12 mouse cellular contexts compared by ENCODE assay signal in genomic region chr16:48155355-48155754, GRCm38 (mm10).
"Had no signal": no experiment of that assay in that cellular context is flagged by ENCODE, and none has a peak within 500 bp of the region (broad histone marks: within the 10 kb centered on the region; RNA-seq: fewer than 3 reads in every experiment).

No protein-coding gene starts in this region.

- H3K9me3 ChIP-seq: kidney, embryonic 15.5 days; limb, embryonic 10.5 days; liver, embryonic 15.5 days; neural tube, embryonic 12.5 days had no signal

- H3K4me1 ChIP-seq: kidney, embryonic 15.5 days; limb, embryonic 10.5 days; liver, embryonic 15.5 days; neural tube, embryonic 12.5 days had no signal

- H3K36me3 ChIP-seq: kidney, embryonic 15.5 days; limb, embryonic 10.5 days; liver, embryonic 15.5 days; neural tube, embryonic 12.5 days had no signal

- H3K27me3 ChIP-seq: kidney, embryonic 15.5 days; liver, embryonic 15.5 days; neural tube, embryonic 12.5 days had no signal

- H3K9ac ChIP-seq: kidney, embryonic 15.5 days; liver, embryonic 15.5 days; neural tube, embryonic 12.5 days had no signal

- ATAC-seq: lung, postnatal 0 days had no signal

- H3K4me3 ChIP-seq: kidney, embryonic 15.5 days; limb, embryonic 10.5 days; liver, embryonic 15.5 days; neural tube, embryonic 12.5 days had no signal

- DNase-seq: kidney, postnatal 14 days; lung, adult 2 months; lung, postnatal 36 days; right cerebral cortex, postnatal 25 days; thymus, postnatal 4 days had no signal

- H3K4me2 ChIP-seq: kidney, embryonic 15.5 days; liver, embryonic 11.5 days; liver, embryonic 15.5 days; neural tube, embryonic 12.5 days had no signal

- H3K27ac ChIP-seq: kidney, embryonic 15.5 days; limb, embryonic 10.5 days; liver, embryonic 15.5 days; neural tube, embryonic 12.5 days; stomach, postnatal 0 days had no signal
